Mouse (Mus musculus) liver, embryonic 16.5 days (tissue): ENCODE results near the gene Limd1. TPM values are rescaled to one million over a fixed set of nuclear protein-coding genes. Genes with fewer than 3 reads are reported as not detected.

ENCODE experiments used
- ATAC-seq: fragments of 200-750 bp; cut with Nextera tagmentation; 2 replicates; pipeline ENCODE4 v1.8.0; 2017; ENCODE audit warnings: low read depth, mild to moderate bottlenecking, moderate number of reproducible peaks, moderate library complexity
- H3K27ac ChIP-seq: fragments of 300-500 bp; sonication (generic); 2 replicates; pipeline ENCODE4 v1.5.1; 2014; ENCODE audit warnings: mild to moderate bottlenecking, low read length
- H3K27me3 ChIP-seq: fragments of 300-500 bp; sonication (generic); 2 replicates; pipeline ENCODE4 v1.6.1; 2014; ENCODE audit warnings: low read depth, low read length, mixed read lengths; ENCODE audit not compliant: control insufficient read depth, insufficient read depth
- H3K36me3 ChIP-seq: fragments of 300-500 bp; sonication (generic); 2 replicates; pipeline ENCODE4 v1.6.1; 2014; ENCODE audit warnings: mild to moderate bottlenecking; ENCODE audit not compliant: control insufficient read depth, insufficient read depth
- H3K4me1 ChIP-seq: fragments of 300-500 bp; sonication (generic); 2 replicates; pipeline ENCODE4 v1.6.1; 2014; ENCODE audit warnings: low read depth, low read length, mixed read lengths; ENCODE audit not compliant: control insufficient read depth
- H3K4me2 ChIP-seq: fragments of 300-500 bp; sonication (generic); 2 replicates; pipeline ENCODE4 v1.6.1; 2014; ENCODE audit warnings: low read depth, low read length, mixed read lengths
- H3K4me3 ChIP-seq: fragments of 300-500 bp; sonication (generic); 2 replicates; pipeline ENCODE4 v1.5.1; 2014; ENCODE audit warnings: low read depth, mild to moderate bottlenecking, low read length
- H3K9ac ChIP-seq: fragments of 300-500 bp; sonication (generic); 2 replicates; pipeline ENCODE4 v1.6.1; 2014; ENCODE audit warnings: low read depth, low read length
- H3K9me3 ChIP-seq: fragments of 300-500 bp; sonication (generic); replicated peaks from 2 replicates; pipeline ENCODE4 v1.6.1; 2016; ENCODE audit warnings: low read length; ENCODE audit not compliant: control insufficient read depth
- WGBS: fragments of 180-500 bp; shearing (Covaris S2); extraction: QIAGEN DNeasy Blood & Tissue Kit; methylation state at CpG from one replicate; pipeline ENCODE4 v1.1.7; 2014; ENCODE audit not compliant: insufficient replicate concordance; 5-methylcytosine and 5-hydroxymethylcytosine counted together
- polyA plus RNA-seq: library from polyadenylated mRNA; unstranded; fragments of >200 nt; fragmentation: Nextera tagmentation; extraction: Ambion mirVana; gene quantifications from 2 replicates; pipeline ENCODE4 v1.2.1, GENCODE M21; 2015

Gene Limd1
- polyA plus RNA-seq, 1 experiment from 2014 or later = 22.5 TPM

DNA sequence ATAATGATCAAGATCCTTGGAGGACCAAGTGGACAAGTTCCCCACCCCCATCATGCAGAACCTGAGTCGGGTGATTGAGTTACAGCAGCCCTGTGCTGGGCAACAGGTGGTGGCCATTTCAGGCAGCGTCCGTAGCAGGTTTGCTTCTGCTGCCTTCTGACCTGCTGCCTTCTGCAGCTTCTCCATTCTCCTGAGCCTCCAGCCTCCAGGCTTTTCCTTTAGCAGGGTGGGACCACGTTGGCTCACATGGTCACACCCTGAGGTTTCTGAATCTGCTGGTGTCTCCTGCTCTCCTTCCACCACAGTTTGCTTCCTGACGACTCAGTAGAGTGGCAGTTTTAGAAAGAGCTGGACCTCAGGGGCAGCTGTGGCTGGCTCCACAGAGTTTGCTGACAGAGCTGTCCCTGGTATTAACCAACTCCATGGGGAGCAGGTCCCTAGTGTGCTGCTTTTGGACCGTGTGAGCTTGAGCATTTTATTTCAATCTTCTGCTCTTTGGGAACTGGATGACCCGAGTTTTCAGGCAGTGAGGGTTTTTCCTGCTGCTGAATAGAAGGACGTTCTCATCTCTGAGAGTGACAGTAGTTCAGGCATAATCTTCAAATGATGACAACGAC lies 11.3 kb downstream of the Limd1 start:
- 61% methylated on average over 9 of the region's 9 CpGs for WGBS

DNA sequence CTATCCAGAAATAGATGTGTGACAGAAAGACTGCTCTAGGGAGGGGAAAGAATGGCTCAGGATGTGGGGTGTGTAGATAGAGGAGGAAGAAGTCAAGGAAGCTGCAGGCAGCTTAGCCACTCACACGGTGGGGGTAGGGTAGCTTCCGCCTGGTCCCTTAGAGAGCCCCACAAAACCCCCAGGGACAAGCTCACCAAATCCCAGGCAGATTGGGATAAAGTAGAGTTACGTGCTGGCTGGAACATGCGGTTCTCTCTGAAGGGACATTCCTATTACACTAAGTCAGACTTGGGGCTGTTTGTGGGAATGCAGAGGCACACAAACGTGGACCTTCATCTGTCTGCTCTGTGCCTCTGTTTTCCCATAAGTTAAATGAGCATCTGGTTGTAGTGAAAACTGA lies 12.4 kb downstream of the Limd1 start:
- H3K36me3 ChIP-seq = no peaks in the 10 kb centered on the region; the same call in 1 of the 2 replicates
- no peak overlapping the region for H3K4me2 ChIP-seq
- 0 out of 2 replicates have a peak overlapping the region, but pooled peaks have one; percentile 12 for H3K27ac ChIP-seq
- H3K4me1 ChIP-seq = peaks cover 37% of the 10 kb centered on the region
- H3K9ac ChIP-seq = no peak overlapping the region
- H3K9me3 ChIP-seq = no peaks in the 10 kb centered on the region
- 73% methylated on average over 5 of the region's 5 CpGs for WGBS
- H3K27me3 ChIP-seq = no peaks in the 10 kb centered on the region
- no peak overlapping the region for H3K4me3 ChIP-seq
- ATAC-seq = no peak

More for the DNA sequence above, 11.3 kb downstream of the Limd1 start:
- Histone ChIP-seq H3K4me2 (no peak overlapping the region), H3K4me1 (peaks cover 40% of the 10 kb centered on the region), H3K36me3 (no peaks in the 10 kb centered on the region; the same call in 1 of the 2 replicates), H3K27me3 (no peaks in the 10 kb centered on the region), H3K9ac (no peak overlapping the region), H3K27ac (0 out of 2 replicates have a peak overlapping the region, but pooled peaks have one; percentile 22), H3K9me3 (no peaks in the 10 kb centered on the region), H3K4me3 (no peak overlapping the region)
- no peak for ATAC-seq

DNA sequence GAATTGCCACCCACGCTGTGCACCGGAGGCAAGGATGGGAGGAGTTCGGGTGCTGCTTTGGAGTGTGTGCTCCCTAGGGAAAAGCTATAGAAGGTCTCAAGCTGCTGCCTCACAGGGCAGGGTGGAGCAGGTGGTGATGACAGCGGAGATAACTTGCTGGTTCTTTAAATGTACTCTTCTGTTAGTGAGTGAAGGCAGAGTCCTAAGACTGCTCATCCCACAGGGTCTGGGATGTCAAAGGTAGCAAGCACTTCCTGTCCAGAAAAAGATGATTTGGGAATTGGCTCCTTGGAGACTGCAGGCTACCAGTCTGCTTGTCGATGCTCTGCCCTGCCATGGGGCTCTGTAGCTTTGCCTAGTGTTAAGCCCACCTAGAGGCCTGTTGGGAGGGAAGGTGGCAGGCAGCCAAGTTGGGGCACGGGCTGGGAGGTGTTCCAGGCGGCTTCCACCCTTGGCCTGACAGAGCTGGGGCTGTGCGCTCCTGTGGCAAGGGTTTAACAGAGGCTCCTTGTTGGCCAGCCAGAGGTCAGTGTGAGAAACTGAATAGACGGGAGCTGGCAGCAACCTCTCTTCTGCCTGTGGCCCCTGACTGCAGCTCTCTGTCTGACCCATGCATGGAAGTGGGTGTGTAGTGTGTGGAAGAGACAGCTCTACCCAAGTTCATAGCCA lies 13.5 kb downstream of the Limd1 start:
- no peak overlapping the region for H3K4me2 ChIP-seq
- no peak overlapping the region for H3K4me3 ChIP-seq
- 67% methylated on average over 9 of the region's 9 CpGs for WGBS
- H3K9me3 ChIP-seq = no peaks in the 10 kb centered on the region
- no peaks in the 10 kb centered on the region; the same call in 1 of the 2 replicates for H3K36me3 ChIP-seq
- H3K9ac ChIP-seq = no peak overlapping the region
- H3K27me3 ChIP-seq = no peaks in the 10 kb centered on the region
- peaks cover 38% of the 10 kb centered on the region for H3K4me1 ChIP-seq
- H3K27ac ChIP-seq = no peak overlapping the region
- peak; percentile 37 for ATAC-seq

DNA sequence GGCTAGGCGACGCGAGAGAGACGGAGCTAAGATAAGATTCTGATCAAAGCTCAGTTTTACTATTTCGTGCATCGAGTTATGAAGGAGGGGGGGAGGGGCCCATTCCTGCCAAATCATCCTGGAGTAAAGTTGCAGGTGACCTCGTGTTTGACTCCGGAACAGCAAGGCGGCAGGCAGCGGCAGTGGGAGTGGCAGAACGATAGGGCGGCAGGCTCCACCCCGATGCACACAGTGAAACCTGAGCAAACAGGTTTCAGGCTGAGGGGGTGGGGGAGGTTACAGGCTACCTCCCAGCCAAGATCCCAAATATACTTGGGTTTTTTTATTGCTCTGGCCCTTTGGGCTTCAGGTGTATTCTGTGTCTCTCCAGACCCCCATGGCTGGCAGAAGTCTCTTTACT lies 18.2 kb downstream of the Limd1 start:
- WGBS = 35% methylated on average over 13 of the region's 13 CpGs
- ATAC-seq = peak; percentile 54; the same call in 1 of the 2 replicates
- Histone ChIP-seq H3K4me2 (peak overlapping the region; percentile 33; the same call in 1 of the 2 replicates), H3K9me3 (no peaks in the 10 kb centered on the region), H3K27me3 (no peaks in the 10 kb centered on the region), H3K9ac (no peak overlapping the region), H3K4me1 (peaks cover 29% of the 10 kb centered on the region), H3K36me3 (no peaks in the 10 kb centered on the region), H3K27ac (no peak overlapping the region), H3K4me3 (0 out of 2 replicates have a peak overlapping the region, but pooled peaks have one; percentile 16)

DNA sequence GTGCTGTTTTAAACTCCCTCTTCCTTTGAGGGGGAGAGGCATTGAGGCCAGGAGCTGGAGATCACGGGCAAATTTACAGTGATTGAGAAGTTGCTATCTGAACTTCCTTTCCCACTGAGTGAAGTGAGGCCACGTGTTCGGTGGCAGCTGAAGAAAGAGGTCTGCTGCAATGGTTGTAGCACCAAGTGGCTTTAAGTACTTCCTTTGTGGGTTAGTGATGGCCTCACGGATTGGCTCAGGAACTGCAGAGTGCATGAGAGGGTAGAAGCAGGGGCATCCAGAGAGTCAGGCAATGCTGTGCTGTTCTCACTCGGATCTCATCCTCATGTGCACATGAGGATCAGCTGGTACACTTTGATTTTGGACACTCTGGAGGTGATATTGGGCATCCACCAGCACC lies 19.4 kb downstream of the Limd1 start:
- no peak overlapping the region for H3K4me2 ChIP-seq
- H3K4me1 ChIP-seq = peaks cover 18% of the 10 kb centered on the region
- H3K4me3 ChIP-seq = no peak overlapping the region
- H3K27me3 ChIP-seq = no peaks in the 10 kb centered on the region
- no peak overlapping the region for H3K27ac ChIP-seq
- 34% methylated on average over 5 of the region's 5 CpGs for WGBS
- peaks cover 6% of the 10 kb centered on the region; the same call in 1 of the 2 replicates for H3K36me3 ChIP-seq
- 0 out of 2 replicates have a peak, but pooled peaks have one; percentile 20 for ATAC-seq
- no peak overlapping the region for H3K9ac ChIP-seq
- no peaks in the 10 kb centered on the region for H3K9me3 ChIP-seq

DNA sequence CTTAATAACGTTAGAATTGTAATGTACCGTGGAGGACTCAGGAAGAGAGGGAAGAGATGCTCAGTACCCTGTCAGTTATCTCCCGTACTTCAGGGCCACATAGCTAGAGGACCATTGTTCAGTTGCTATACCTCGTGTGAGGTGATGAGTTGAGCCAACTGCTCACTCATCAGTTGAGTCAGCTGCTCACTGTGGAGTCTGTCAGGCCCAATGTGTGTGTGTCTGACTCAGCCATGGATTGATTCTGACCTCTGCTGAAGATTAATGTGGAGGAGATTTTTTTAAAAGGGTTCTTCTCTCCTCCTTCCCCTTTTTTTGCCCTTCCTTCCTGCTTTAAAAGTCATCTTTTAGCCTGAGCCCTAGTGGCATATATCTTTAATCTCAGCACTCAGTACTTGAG lies 22.0 kb downstream of the Limd1 start:
- WGBS = 67% methylated on average over 4 of the region's 4 CpGs
- H3K36me3 ChIP-seq = peaks cover 9% of the 10 kb centered on the region; the same call in 1 of the 2 replicates
- ATAC-seq = no peak

DNA sequence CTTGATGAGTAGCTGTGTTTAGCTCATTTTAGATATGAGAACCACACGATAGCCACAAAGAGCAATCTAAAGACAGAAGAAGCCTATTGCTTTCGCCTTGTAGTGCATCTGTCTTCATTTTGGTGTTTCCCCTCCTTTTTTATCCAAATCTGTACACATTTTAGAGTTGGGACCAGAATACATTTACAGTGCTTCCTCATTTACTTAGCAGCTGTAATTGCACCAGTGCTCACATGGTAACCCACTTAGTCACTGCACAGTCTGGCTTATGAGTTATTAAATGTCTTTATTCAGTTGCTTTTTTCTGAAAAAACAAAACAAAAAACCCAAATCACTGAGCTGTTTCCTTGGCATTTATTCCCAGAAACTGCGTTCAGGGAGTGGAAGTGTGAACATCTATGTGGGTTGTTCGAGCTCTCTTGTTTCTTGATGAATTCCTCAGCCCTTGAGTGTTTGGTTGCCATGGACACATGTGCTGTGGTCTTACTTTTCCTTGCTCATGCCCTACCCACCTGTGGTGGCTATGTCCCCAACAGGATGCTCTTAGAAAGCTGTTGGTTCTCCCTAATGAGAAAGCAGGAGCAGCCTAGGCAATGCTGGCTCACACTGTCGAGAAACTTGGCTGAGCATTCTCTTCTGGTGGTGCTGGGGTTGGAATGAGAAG lies 24.8 kb downstream of the Limd1 start:
- Histone ChIP-seq H3K9ac (no peak overlapping the region), H3K9me3 (no peaks in the 10 kb centered on the region), H3K36me3 (peaks cover 9% of the 10 kb centered on the region; the same call in 1 of the 2 replicates), H3K4me2 (no peak overlapping the region), H3K4me1 (no peaks in the 10 kb centered on the region; the same call in 1 of the 2 replicates), H3K27me3 (no peaks in the 10 kb centered on the region), H3K27ac (no peak overlapping the region), H3K4me3 (no peak overlapping the region)
- no peak for ATAC-seq
- WGBS = 76% methylated on average over 5 of the region's 5 CpGs

More for the DNA sequence above, 22.0 kb downstream of the Limd1 start:
- no peak overlapping the region for H3K27ac ChIP-seq
- H3K4me1 ChIP-seq = peaks cover 16% of the 10 kb centered on the region
- H3K27me3 ChIP-seq = no peaks in the 10 kb centered on the region
- H3K4me2 ChIP-seq = no peak overlapping the region
- H3K9me3 ChIP-seq = no peaks in the 10 kb centered on the region
- H3K9ac ChIP-seq = no peak overlapping the region
- no peak overlapping the region for H3K4me3 ChIP-seq

DNA sequence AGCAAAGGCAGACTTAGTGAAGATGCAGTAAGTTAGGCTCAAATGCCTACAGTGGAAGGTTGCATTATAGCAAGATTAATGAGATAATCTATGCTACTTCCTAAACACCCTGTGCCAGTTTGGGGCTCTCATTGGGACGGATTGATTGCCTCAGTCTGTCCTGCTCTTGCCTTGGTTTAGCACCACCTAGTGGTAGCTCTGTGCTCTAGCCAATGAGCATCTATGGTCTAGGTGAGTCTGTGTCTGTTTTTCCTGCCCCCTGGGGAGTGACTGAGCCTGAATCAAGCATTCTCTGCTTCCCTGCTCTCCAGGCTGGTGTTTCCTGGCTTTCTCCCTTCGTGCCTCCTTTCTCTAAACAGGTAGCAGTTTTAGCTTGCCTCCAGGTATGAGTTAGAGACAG lies 25.8 kb downstream of the Limd1 start:
- Histone ChIP-seq H3K9me3 (no peaks in the 10 kb centered on the region), H3K4me2 (no peak overlapping the region), H3K27ac (no peak overlapping the region), H3K4me1 (no peaks in the 10 kb centered on the region; the same call in 1 of the 2 replicates), H3K9ac (no peak overlapping the region), H3K27me3 (no peaks in the 10 kb centered on the region), H3K36me3 (peaks cover 9% of the 10 kb centered on the region; the same call in 1 of the 2 replicates), H3K4me3 (no peak overlapping the region)
- ATAC-seq = peak; percentile 85
- 1% methylated on average over 2 of the region's 2 CpGs for WGBS
